Mouse (Mus musculus): ENCODE measurements around the gene Usp24.
"Not testable (repeated sequence)": the region's sequence is repeated elsewhere in the genome, so short reads cannot be mapped to it uniquely, and the experiment has no call there.

Gene Usp24

GRCm38 (mm10) chr4:106322846-106323245, 6.8 kb downstream of the Usp24 start:
- no peak for DNase-seq

- no peak for DNase-seq
Observed at GRCm38 (mm10) chr4:106323318-106323717, 7.3 kb downstream of the Usp24 start.

- DNase-seq: no peak
Observed at GRCm38 (mm10) chr4:106327436-106327835, 11.4 kb downstream of the Usp24 start.

GRCm38 (mm10) chr4:106328704-106329103, 12.7 kb downstream of the Usp24 start:
- no peak for DNase-seq

- not testable (repeated sequence) for DNase-seq
Observed at GRCm38 (mm10) chr4:106329171-106329570, 13.2 kb downstream of the Usp24 start.

- DNase-seq: no peak
Observed at GRCm38 (mm10) chr4:106330371-106330819, 14.4 kb downstream of the Usp24 start.

- DNase-seq: no peak
Observed at GRCm38 (mm10) chr4:106333071-106333470, 17.1 kb downstream of the Usp24 start.

- no peak for DNase-seq
Observed at GRCm38 (mm10) chr4:106333584-106333983, 17.6 kb downstream of the Usp24 start.

GRCm38 (mm10) chr4:106335858-106336257, 19.8 kb downstream of the Usp24 start:
- no peak for DNase-seq

GRCm38 (mm10) chr4:106347664-106348063, 31.7 kb downstream of the Usp24 start:
- DNase-seq: no peak

- DNase-seq: not testable (repeated sequence)
Observed at GRCm38 (mm10) chr4:106355025-106355424, 39.0 kb downstream of the Usp24 start.

- no peak for DNase-seq
Observed at GRCm38 (mm10) chr4:106370013-106370412, 54.0 kb downstream of the Usp24 start.

- DNase-seq: peak; percentile 82 to 91
Observed at GRCm38 (mm10) chr4:106375857-106376256, 59.8 kb downstream of the Usp24 start.

GRCm38 (mm10) chr4:106378839-106379572, 63.0 kb downstream of the Usp24 start:
- no peak for DNase-seq

GRCm38 (mm10) chr4:106381131-106381530, 65.1 kb downstream of the Usp24 start:
- no peak for DNase-seq

- no peak for DNase-seq
Observed at GRCm38 (mm10) chr4:106389908-106390307, 73.9 kb downstream of the Usp24 start.

- DNase-seq: no peak
Observed at GRCm38 (mm10) chr4:106409621-106410020, 93.6 kb downstream of the Usp24 start.

GRCm38 (mm10) chr4:106419256-106419655, 103.2 kb downstream of the Usp24 start:
- DNase-seq: no peak

- no peak for DNase-seq
Observed at GRCm38 (mm10) chr4:106419791-106420190, 103.8 kb downstream of the Usp24 start.

GRCm38 (mm10) chr4:106422597-106422996, 106.6 kb downstream of the Usp24 start:
- DNase-seq: no peak

- DNase-seq: peak in 1 of 2 experiments; percentile 15
Observed at GRCm38 (mm10) chr4:106424560-106424959, 108.5 kb downstream of the Usp24 start.

GRCm38 (mm10) chr4:106426286-106426685, 110.3 kb downstream of the Usp24 start:
- no peak for DNase-seq

- no peak for DNase-seq
Observed at GRCm38 (mm10) chr4:106428616-106429015, 112.6 kb downstream of the Usp24 start.

- no peak for DNase-seq
Observed at GRCm38 (mm10) chr4:106429106-106429505, 113.1 kb downstream of the Usp24 start.

- no peak for DNase-seq
Observed at GRCm38 (mm10) chr4:106430431-106430830, 114.4 kb downstream of the Usp24 start.
